Mouse (Mus musculus): Measurements from ENCODE around the gene Gm13279.
"Not testable (repeated sequence)": the region's sequence is repeated elsewhere in the genome, so short reads cannot be mapped to it uniquely, and the experiment has no call there.

Gm13279 gene

GRCm38 (mm10) chr4:88797097-88797496 lies at the start of gene Gm13279:
TSS of gene Gm13279 (plus strand) at chr4:88797397.
- DNase-seq (ENCODE audit: extremely low read depth, low read depth, low spot score), result not testable (repeated sequence)

GRCm38 (mm10) chr4:88749926-88750325 lies 47.3 kb upstream of the Gm13279 start:
- no peak for DNase-seq (ENCODE audit: extremely low read depth, low read depth, low spot score)

- not testable (repeated sequence) for DNase-seq (ENCODE audit: extremely low read depth, low read depth, low spot score)
Measured at GRCm38 (mm10) chr4:88754818-88755340, 42.3 kb upstream of the Gm13279 start, which contains the start of gene Gm13271. TSS of gene Gm13271 (plus strand) at chr4:88754868.

DNA sequence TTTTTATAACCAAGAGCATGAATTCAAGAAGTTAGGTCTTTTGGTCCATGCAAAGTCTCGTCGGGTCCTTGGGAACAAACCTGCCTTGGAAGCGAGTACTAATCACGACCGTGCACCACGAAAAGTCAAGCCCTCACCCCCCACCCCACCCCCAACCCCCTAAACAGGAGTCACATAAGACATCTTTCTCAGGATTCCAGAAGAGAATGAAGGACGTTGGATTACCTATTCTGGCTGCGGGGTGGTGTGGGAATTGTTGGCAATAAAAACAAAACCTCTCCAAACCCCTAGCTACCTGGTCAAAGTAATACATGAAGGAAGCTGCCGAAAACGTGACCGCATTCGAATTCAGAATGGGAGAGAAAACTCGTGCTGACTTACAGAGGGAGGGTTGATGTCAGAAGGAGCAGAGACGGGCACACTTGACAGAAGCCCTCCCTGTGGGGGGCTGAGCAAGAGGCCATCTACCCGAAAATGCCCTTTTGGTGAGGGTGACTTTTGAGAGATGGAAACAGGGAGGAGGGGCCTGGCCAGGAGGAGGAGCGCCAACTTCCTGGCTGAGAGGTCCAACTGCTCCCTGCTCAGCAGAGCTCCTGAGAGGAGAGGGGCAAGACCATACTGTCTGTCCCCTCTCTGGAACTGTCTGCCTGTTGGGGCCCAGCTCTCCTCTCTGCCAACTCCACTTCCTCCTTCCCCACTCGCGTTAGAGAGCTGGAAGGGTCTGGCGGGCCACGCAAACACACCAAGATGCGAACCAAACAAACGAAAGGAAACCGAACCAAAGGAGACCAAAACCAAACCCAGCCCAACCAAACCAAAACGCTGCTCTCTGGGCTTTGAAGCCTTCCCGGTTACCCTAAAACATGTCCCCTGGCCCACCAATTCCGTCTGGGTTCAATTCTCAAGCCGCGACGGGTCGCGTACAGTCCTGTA lies 40.4 kb upstream of the Gm13279 start:
- not testable (repeated sequence) for DNase-seq (ENCODE audit: extremely low read depth, low read depth, low spot score)

DNA sequence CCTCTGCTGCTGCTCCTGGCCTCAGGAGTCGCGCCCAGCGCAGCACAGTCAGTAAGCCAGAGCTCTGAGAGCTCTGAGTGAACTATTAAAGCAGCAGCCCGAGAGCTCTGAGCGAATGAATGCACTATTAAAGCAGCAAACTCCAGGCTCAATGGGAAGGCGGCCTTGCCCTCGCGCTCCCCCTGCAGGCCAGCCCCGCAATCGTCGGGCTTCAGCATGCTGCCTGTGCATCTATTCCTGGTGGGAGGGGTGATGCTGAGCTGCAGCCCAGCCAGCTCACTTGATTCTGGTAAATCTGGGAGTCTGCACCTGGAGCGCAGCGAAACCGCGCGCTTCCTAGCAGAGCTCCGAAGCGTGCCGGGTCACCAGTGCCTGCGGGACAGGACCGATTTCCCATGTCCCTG lies 39.6 kb upstream of the Gm13279 start:
- not testable (repeated sequence) for DNase-seq (ENCODE audit: extremely low read depth, low read depth, low spot score)

DNA sequence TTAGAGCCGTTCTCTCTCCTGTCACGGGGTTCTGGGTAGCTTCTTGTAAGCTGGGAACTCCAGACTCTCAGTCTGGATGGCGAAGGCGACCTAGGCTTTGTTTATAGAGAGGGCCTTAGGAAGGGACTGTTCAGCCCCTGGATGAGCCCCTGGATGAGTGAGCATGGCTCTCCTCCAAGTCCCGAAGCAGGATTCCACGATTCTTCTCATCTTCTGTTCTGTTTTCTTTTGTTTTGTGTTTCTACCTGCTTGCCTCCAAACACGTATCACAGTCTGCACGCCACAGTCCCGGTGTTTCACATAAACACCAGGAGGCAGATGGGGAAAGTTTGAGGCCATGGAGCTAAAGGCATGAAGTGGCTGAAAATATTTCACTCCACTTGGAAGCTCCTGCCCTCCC lies 38.4 kb upstream of the Gm13279 start:
- not testable (repeated sequence) for DNase-seq (ENCODE audit: extremely low read depth, low read depth, low spot score)

DNA sequence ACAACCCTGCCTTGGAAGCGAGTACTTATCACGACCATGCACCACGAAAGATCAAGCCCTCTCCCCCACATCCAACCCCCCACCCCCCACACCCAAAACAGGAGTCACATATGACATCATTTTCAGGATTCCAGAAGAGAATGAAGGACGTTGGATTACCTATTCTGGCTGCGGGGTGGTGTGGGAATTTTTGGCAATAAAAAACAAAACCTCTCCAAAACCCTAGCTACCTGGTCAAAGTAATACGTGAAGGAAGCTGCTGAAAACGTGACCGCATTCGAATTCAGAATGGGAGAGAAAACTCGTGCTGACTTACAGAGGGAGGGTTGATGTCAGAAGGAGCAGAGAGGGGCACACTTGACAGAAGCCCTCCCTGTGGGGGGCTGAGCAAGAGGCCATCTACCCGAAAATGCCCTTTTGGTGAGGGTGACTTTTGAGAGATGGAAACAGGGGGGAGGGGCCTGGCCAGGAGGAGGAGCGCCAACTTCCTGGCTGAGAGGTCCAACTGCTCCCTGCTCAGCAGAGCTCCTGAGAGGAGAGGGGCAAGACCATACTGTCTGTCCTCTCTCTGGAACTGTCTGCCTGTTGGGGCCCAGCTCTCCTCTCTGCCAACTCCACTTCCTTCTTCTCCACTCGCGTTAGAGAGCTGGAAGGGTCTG lies 37.5 kb upstream of the Gm13279 start, which contains the start of gene Gm13283:
Gm13283 (plus strand) TSS at position 510 of the 659 bp plus-strand sequence.
- not testable (repeated sequence) for DNase-seq (ENCODE audit: extremely low read depth, low read depth, low spot score)

GRCm38 (mm10) chr4:88760431-88760830 lies 36.8 kb upstream of the Gm13279 start:
- not testable (repeated sequence) for DNase-seq (ENCODE audit: extremely low read depth, low read depth, low spot score)

- not testable (repeated sequence) for DNase-seq (ENCODE audit: extremely low read depth, low read depth, low spot score)
Measured at GRCm38 (mm10) chr4:88761776-88762175, 35.4 kb upstream of the Gm13279 start.

DNA sequence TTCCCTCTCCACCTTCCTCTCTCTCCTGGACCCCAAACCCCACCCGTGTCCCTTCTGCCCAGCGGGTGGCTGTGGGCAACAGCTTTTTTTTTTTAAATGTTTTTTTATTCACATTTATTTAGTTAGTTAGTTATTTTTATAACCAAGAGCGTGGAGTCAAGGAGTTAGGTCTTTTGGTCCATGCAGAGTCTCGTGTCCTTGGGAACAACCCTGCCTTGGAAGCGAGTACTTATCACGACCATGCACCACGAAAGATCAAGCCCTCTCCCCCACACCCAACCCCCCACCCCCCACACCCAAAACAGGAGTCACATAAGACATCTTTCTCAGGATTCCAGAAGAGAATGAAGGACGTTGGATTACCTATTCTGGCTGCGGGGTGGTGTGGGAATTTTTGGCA lies 34.9 kb upstream of the Gm13279 start:
- not testable (repeated sequence) for DNase-seq (ENCODE audit: extremely low read depth, low read depth, low spot score)

- DNase-seq (ENCODE audit: extremely low read depth, low read depth, low spot score), result not testable (repeated sequence)
Measured at GRCm38 (mm10) chr4:88763384-88764018, 33.7 kb upstream of the Gm13279 start.

DNA sequence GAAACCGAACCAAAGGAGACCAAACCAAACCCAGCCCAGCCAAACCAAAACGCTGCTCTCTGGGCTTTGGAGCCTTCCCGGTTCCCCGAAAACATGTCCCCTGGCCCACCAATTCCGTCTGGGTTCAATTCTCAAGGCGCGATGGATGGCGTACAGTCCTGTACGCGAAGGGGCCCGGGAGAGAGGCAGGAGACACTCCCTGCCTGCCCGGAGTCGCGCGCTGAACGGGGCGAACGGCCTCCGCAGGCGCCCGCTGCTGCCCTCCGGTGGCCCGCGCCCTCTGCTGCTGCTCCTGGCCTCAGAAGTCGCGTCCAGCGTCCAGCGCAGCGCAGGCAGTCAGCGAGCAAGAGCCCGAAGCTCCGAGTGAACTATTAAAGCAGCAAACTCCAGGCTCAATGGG lies 23.7 kb upstream of the Gm13279 start, which contains the start of gene Gm13290:
Gm13290 (plus strand) TSS at position 301 of the 400 bp plus-strand sequence.
- DNase-seq (ENCODE audit: extremely low read depth, low read depth, low spot score), result not testable (repeated sequence)

GRCm38 (mm10) chr4:88776622-88777021 lies 20.6 kb upstream of the Gm13279 start, which contains the start of gene Gm13289:
TSS of gene Gm13289 (plus strand) at chr4:88776922.
- not testable (repeated sequence) for DNase-seq (ENCODE audit: extremely low read depth, low read depth, low spot score)

- DNase-seq (ENCODE audit: extremely low read depth, low read depth, low spot score), result not testable (repeated sequence)
Measured at GRCm38 (mm10) chr4:88779550-88779949, 17.6 kb upstream of the Gm13279 start, which contains the start of gene Gm13272. TSS of gene Gm13272 (plus strand) at chr4:88779850.

DNA sequence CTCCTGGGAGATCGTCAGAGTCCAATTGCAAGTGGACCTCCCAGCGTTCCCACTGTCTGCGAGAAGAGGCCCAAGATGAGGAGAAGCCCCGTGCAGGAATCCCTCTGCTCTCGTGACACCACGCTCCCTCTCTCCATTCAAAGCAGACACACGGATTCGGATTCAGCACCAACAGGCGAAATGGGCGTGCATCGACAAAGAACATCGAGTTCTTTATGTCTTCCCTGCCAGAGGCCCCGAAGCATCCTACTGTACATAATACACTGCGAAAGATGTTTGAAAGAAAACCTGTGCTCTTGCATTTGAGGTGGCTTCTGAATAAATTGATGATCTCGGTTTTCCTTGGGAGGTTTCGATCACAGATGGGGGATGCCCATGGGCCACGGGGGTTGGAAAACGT lies 16.9 kb upstream of the Gm13279 start:
- DNase-seq (ENCODE audit: extremely low read depth, low read depth, low spot score), result not testable (repeated sequence)

- DNase-seq (ENCODE audit: extremely low read depth, low read depth, low spot score), result not testable (repeated sequence)
Measured at GRCm38 (mm10) chr4:88781831-88782230, 15.4 kb upstream of the Gm13279 start, which contains the start of gene Ifnz. TSS of gene Ifnz (plus strand) at chr4:88782131.

GRCm38 (mm10) chr4:88782335-88782734 lies 14.9 kb upstream of the Gm13279 start:
- DNase-seq (ENCODE audit: extremely low read depth, low read depth, low spot score), result not testable (repeated sequence)

DNA sequence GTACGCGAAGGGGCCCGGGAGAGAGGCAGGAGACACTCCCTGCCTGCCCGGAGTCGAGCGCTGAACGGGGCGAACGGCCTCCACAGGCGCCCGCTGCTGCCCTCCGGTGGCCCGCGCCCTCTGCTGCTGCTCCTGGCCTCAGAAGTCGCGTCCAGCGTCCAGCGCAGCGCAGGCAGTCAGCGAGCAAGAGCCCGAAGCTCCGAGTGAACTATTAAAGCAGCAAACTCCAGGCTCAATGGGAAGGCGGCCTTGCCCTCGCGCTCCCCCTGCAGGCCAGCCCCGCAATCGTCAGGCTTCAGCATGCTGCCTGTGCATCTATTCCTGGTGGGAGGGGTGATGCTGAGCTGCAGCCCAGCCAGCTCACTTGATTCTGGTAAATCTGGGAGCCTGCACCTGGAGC lies 11.8 kb upstream of the Gm13279 start, which contains the start of gene Gm13276:
Gm13276 (plus strand) TSS at position 301 of the 400 bp plus-strand sequence.
- DNase-seq (ENCODE audit: extremely low read depth, low read depth, low spot score), result not testable (repeated sequence)

GRCm38 (mm10) chr4:88788402-88788801 lies 8.8 kb upstream of the Gm13279 start, which contains the start of gene Gm13277:
TSS of gene Gm13277 (plus strand) at chr4:88788632.
- not testable (repeated sequence) for DNase-seq (ENCODE audit: extremely low read depth, low read depth, low spot score)

- DNase-seq (ENCODE audit: extremely low read depth, low read depth, low spot score), result not testable (repeated sequence)
Measured at GRCm38 (mm10) chr4:88791250-88791649, 5.9 kb upstream of the Gm13279 start, which contains the start of gene Gm13278. TSS of gene Gm13278 (plus strand) at chr4:88791550.
